Mouse (Mus musculus): ENCODE results near the gene Sptbn4. TPM values are rescaled to one million over a fixed set of nuclear protein-coding genes. Genes with fewer than 3 reads are reported as not detected.

Sptbn4 gene
- total RNA-seq, 2 experiments from 2014 or later = 0.74 to 0.87 TPM

- intact Hi-C loops (cut with DNase I) = loop anchor here (10.0 kb wide), 1 partner anchor 311 kb away; the partner anchor contains the start of gene Egln2
- peak; percentile 44 to 53 for DNase-seq
Observed at GRCm38 (mm10) chr7:27476098-27476635, 28.7 kb upstream of the Sptbn4 start.

GRCm38 (mm10) chr7:27475596-27475995, 28.1 kb upstream of the Sptbn4 start:
- intact Hi-C loops (cut with DNase I) = loop anchor here (1.0 to 10.0 kb wide), 3 partner anchors 33 to 311 kb away; partner anchors contain the start of gene Egln2
- no peak for DNase-seq

GRCm38 (mm10) chr7:27474490-27474954, 27.0 kb upstream of the Sptbn4 start:
- DNase-seq = peak; percentile 99
- intact Hi-C loops (cut with DNase I) = loop anchor here (2.0 to 10.0 kb wide), 2 partner anchors 34 to 310 kb away; partner anchors contain the start of gene Egln2

- intact Hi-C loops (cut with DNase I) = loop anchor here (2.0 to 10.0 kb wide), 2 partner anchors 35 to 309 kb away; partner anchors contain the start of gene Egln2
Observed at GRCm38 (mm10) chr7:27473835-27474489, 26.5 kb upstream of the Sptbn4 start.

GRCm38 (mm10) chr7:27473156-27473834, 25.8 kb upstream of the Sptbn4 start, which contains the start of gene Sertad3:
Sertad3 (plus strand) TSS chr7:27473768.
- intact Hi-C loops (cut with DNase I) = loop anchor here (10.0 kb wide), 1 partner anchor 308 kb away; the partner anchor contains the start of gene Egln2
- peak; percentile 100 for DNase-seq

More at GRCm38 (mm10) chr7:27473835-27474489, 26.5 kb upstream of the Sptbn4 start:
- DNase-seq = no peak

DNA sequence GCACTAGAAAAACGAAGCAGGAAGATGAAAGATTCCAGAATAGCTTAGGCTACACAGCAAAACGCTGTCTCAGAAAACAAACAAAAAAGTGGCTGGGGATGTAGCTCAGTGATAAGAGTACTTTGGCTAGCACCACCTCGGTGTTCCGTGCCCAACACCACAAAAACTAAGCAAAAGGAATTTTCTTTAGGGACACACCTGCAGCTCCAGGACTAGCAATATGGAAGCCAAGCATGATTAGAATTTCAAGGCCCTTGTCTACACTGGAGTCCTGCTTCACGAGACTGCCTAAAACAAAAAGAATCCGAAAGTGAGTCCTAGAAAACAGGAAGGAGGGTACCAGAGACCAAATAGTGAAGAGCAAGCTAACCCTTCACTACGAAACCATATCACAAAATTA, 25.1 kb upstream of the Sptbn4 start:
- intact Hi-C loops (cut with DNase I) = loop anchor here (1.0 to 10.0 kb wide), 2 partner anchors 24 to 308 kb away; partner anchors contain the start of gene Egln2
- peak in 1 of 2 experiments; percentile 47 for DNase-seq

GRCm38 (mm10) chr7:27471390-27472120, 24.1 kb upstream of the Sptbn4 start:
- DNase-seq = no peak
- intact Hi-C loops (cut with DNase I) = loop anchor here (1.0 to 10.0 kb wide), 2 partner anchors 23 to 307 kb away; partner anchors contain the start of gene Egln2

- no peak for DNase-seq
Observed at GRCm38 (mm10) chr7:27467648-27468047, 20.2 kb upstream of the Sptbn4 start.

DNA sequence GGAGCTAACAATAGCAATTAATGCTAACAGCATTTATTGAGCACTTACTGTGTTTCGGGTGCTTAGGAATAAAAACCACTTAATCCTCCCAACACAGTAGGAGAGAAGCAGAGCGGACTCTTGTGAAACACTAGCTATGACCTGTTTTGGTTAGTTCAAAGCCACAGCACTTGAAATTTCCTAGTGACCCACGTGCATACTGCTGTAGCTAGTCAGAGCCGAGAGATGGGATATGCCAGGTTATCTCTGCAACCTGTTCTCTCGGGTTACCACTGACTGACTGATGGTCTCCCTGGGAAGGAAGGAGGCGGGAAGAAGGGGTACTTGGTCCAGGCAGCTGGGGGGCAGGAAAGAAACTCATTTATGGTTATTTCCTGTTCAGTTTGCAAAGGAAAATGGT, 13.0 kb upstream of the Sptbn4 start:
- intact Hi-C loops (cut with DNase I) = no loop called here
- no peak for DNase-seq

More at GRCm38 (mm10) chr7:27467648-27468047, 20.2 kb upstream of the Sptbn4 start:
- intact Hi-C loops (cut with DNase I) = loop anchor here (2.0 kb wide), 1 partner anchor 15 kb away; no protein-coding TSS in a partner anchor

- intact Hi-C loops (cut with DNase I) = no loop called here
- no peak for DNase-seq
Observed at GRCm38 (mm10) chr7:27459640-27460039, 12.2 kb upstream of the Sptbn4 start.

GRCm38 (mm10) chr7:27458614-27459013, 11.1 kb upstream of the Sptbn4 start:
- intact Hi-C loops (cut with DNase I) = no loop called here
- no peak for DNase-seq

- intact Hi-C loops (cut with DNase I) = no loop called here
- DNase-seq = no peak
Observed at GRCm38 (mm10) chr7:27455273-27455672, 7.8 kb upstream of the Sptbn4 start.

GRCm38 (mm10) chr7:27454461-27455121, 7.1 kb upstream of the Sptbn4 start:
- intact Hi-C loops (cut with DNase I) = no loop called here
- DNase-seq = no peak

GRCm38 (mm10) chr7:27452206-27452770, 4.8 kb upstream of the Sptbn4 start:
- intact Hi-C loops (cut with DNase I) = loop anchor here (2.0 kb wide), 1 partner anchor 15 kb away; no protein-coding TSS in a partner anchor
- no peak for DNase-seq

DNA sequence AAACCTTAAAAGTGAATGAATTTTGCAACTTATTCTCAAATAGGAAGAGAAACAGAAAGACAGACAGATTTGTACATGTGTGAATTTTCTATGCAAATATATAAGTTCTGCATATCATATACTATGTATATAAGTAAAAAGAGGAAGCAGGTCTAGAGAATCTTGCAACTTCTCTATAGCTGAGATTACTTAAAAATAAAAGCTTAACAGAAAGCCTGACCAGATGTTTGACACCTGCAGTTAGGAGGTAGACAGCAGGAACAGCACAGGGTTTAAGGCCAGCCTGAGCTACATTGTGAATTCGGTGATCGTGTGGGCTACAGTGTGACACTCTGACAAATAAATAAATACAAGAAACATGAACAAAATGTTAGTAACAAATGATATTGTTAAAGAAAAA, 3.9 kb upstream of the Sptbn4 start:
- intact Hi-C loops (cut with DNase I) = no loop called here
- DNase-seq = no peak

- peak; percentile 75 to 89 for DNase-seq
- intact Hi-C loops (cut with DNase I) = loop anchor here (5.0 kb wide), 1 partner anchor 112 kb away; the partner anchor contains the start of gene Ltbp4
Observed at GRCm38 (mm10) chr7:27449256-27449862, 1.9 kb upstream of the Sptbn4 start.

DNA sequence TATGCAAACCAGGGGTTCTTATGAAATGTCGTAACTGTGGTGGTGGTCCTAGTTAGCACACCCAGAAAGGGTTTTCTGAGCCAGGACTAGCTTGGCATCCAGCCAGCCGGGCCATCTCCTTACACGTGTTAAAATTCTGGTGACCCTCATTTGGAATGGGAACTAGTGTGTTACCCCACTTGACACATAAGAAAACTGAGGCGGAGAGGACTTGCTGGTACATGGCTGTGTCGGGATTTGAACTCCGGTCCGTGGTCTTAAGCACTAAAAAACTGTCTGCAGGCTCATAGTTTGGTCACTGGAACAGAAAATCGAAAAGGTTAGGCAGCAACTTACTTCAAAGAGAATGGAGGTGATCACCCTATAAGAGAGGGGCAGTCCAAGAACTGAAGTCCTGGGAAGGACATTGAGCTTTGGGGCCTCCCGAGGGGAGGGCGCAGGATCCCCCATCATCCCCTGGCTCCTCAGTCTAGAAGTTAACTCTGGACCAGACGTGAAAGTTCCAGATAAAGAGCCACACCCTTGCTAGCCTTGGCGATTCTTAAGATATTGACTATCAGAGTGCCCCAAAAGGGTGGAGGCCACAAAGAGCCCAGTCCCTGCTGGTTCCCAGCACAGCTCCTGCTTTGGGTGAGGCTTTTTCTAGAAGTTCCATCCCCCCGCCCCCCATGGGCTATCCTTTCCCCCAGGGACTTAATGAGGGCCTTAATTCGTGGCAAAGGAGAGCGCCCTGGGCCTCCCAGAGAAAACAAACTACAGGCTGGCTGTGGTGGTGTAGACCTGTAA, 1.1 kb upstream of the Sptbn4 start:
- intact Hi-C loops (cut with DNase I) = loop anchor here (1.0 to 5.0 kb wide), 2 partner anchors 24 to 111 kb away; partner anchors contain the start of gene Ltbp4
- peak; percentile 12 to 21 for DNase-seq

Data from heart, postnatal 10 days (tissue).